Mouse (Mus musculus) MEL (cell line): Measurements from ENCODE around the gene Gm2696. TPM values are rescaled to one million over a fixed set of nuclear protein-coding genes. Genes with fewer than 3 reads are reported as not detected.
A peak's percentile ranks its signal among the peaks of the same experiment; 100 is the strongest.

Experiments used
- DNase-seq: peaks from one replicate; pipeline ENCODE4 v3.0.0; 2011; ENCODE audit warnings: low read depth, low spot score
- H3K27ac ChIP-seq: 2 replicates; pipeline ENCODE4 v1.5.1; 2012; ENCODE audit warnings: low read depth, mild to moderate bottlenecking, control low read depth, low read length, moderate library complexity; ENCODE audit not compliant: control insufficient read depth
- H3K27me3 ChIP-seq, 2 experiments: fragments of 150-350 bp in 1 of 2; sonication (generic) in 1 of 2; 2 replicates each; pipeline ENCODE4 v1.6.1; 2012; ENCODE audit warnings: low read length in 2 of 2, mild to moderate bottlenecking in 2 of 2, improper control_type of control experiment in 1 of 2, moderate library complexity in 1 of 2; ENCODE audit not compliant: insufficient read depth in 2 of 2, control insufficient read depth in 1 of 2
- H3K36me3 ChIP-seq, 2 experiments: 2 replicates each; pipeline ENCODE4 v1.6.1; 2012 to 2014; ENCODE audit warnings: low read length in 2 of 2, improper control_type of control experiment in 1 of 2, inconsistent platforms in 1 of 2, mild to moderate bottlenecking in 1 of 2; ENCODE audit not compliant: insufficient read depth in 2 of 2, control insufficient read depth in 1 of 2
- H3K4me1 ChIP-seq, 2 experiments: fragments of 150-350 bp in 1 of 2; sonication (generic) in 1 of 2; 2 replicates each; pipeline ENCODE4 v1.6.1; 2012; ENCODE audit warnings: low read length in 2 of 2, improper control_type of control experiment in 1 of 2, mild to moderate bottlenecking in 1 of 2; ENCODE audit not compliant: insufficient read depth in 2 of 2, control insufficient read depth in 1 of 2
- H3K4me3 ChIP-seq, 2 experiments: fragments of 150-350 bp in 1 of 2; sonication (generic) in 1 of 2; 2 replicates each; pipeline ENCODE4 v1.5.1; 2012; ENCODE audit warnings: low read depth in 2 of 2, low read length in 2 of 2, mild to moderate bottlenecking in 2 of 2, moderate library complexity in 2 of 2, control low read depth in 1 of 2, improper control_type of control experiment in 1 of 2; ENCODE audit not compliant: control insufficient read depth in 1 of 2, insufficient read depth in 1 of 2
- H3K79me2 ChIP-seq: 2 replicates; pipeline ENCODE4 v1.6.1; 2012; ENCODE audit warnings: mild to moderate bottlenecking, low read length, moderate library complexity; ENCODE audit not compliant: control insufficient read depth, poor library complexity, insufficient read depth
- H3K9ac ChIP-seq: 2 replicates; pipeline ENCODE4 v1.6.1; 2012; ENCODE audit warnings: low read depth, mild to moderate bottlenecking, control low read depth, low read length, moderate library complexity; ENCODE audit not compliant: control insufficient read depth, poor library complexity, severe bottlenecking
- H3K9me3 ChIP-seq: fragments of 150-350 bp; sonication (generic); replicated peaks from 2 replicates; pipeline ENCODE4 v1.6.1; 2012; ENCODE audit warnings: mild to moderate bottlenecking, low read length, improper control_type of control experiment, moderate library complexity; ENCODE audit not compliant: insufficient read depth
- BHLHE40 ChIP-seq: IDR thresholded peaks from 2 replicates; pipeline ENCODE4 v1.6.1; 2012; ENCODE audit warnings: low read depth, mild to moderate bottlenecking, inconsistent platforms, low read length, improper control_type of control experiment, borderline replicate concordance
- CHD2 ChIP-seq: IDR thresholded peaks from 2 replicates; pipeline ENCODE4 v1.6.1; 2011; ENCODE audit warnings: low read length, improper control_type of control experiment
- E2F4 ChIP-seq: IDR thresholded peaks from 2 replicates; pipeline ENCODE4 v1.6.1; 2011; ENCODE audit warnings: low read depth, low read length, improper control_type of control experiment, borderline replicate concordance
- ETS1 ChIP-seq: IDR thresholded peaks from 2 replicates; pipeline ENCODE4 v1.6.1; 2012; ENCODE audit warnings: low read depth, mild to moderate bottlenecking, inconsistent platforms, low read length, improper control_type of control experiment, moderate library complexity
- GABPA ChIP-seq: IDR thresholded peaks from 2 replicates; pipeline ENCODE4 v1.6.1; 2012; ENCODE audit warnings: low read depth, mild to moderate bottlenecking, inconsistent platforms, low read length, improper control_type of control experiment, moderate library complexity
- GATA1 ChIP-seq: IDR thresholded peaks from 2 replicates; pipeline ENCODE4 v1.6.1; 2011; ENCODE audit warnings: low read depth, low read length, improper control_type of control experiment
- HCFC1 ChIP-seq: IDR thresholded peaks from 2 replicates; pipeline ENCODE4 v1.6.1; 2012; ENCODE audit warnings: low read depth, mild to moderate bottlenecking, inconsistent platforms, low read length, improper control_type of control experiment, moderate library complexity
- JUND ChIP-seq: IDR thresholded peaks from 2 replicates; pipeline ENCODE4 v1.6.1; 2011; ENCODE audit warnings: low read depth, mild to moderate bottlenecking, improper control_type of control experiment, low read length
- MAFK ChIP-seq: IDR thresholded peaks from 2 replicates; pipeline ENCODE4 v1.6.1; 2011; ENCODE audit warnings: low read depth, mild to moderate bottlenecking, low read length, improper control_type of control experiment, borderline replicate concordance
- MAZ ChIP-seq: IDR thresholded peaks from 2 replicates; pipeline ENCODE4 v1.6.1; 2012; ENCODE audit warnings: low read depth, mild to moderate bottlenecking, inconsistent platforms, low read length, improper control_type of control experiment
- MEF2A ChIP-seq: IDR thresholded peaks from 2 replicates; pipeline ENCODE4 v1.6.1; 2014; ENCODE audit warnings: low read depth, mild to moderate bottlenecking, inconsistent platforms, low read length, improper control_type of control experiment; ENCODE audit not compliant: poor library complexity, insufficient replicate concordance, severe bottlenecking; ENCODE audit errors: extremely low read depth
- MYC ChIP-seq: IDR thresholded peaks from 2 replicates; pipeline ENCODE4 v1.6.1; 2011; ENCODE audit warnings: low read depth, mild to moderate bottlenecking, low read length, improper control_type of control experiment, moderate library complexity
- NELFE ChIP-seq: IDR thresholded peaks from 2 replicates; pipeline ENCODE4 v1.6.1; 2011; ENCODE audit warnings: low read depth, low read length, improper control_type of control experiment
- NRF1 ChIP-seq: IDR thresholded peaks from 2 replicates; pipeline ENCODE4 v1.6.1; 2014; ENCODE audit warnings: low read depth, mild to moderate bottlenecking, inconsistent platforms, low read length, improper control_type of control experiment, moderate library complexity; ENCODE audit not compliant: poor library complexity, insufficient read depth, severe bottlenecking
- POLR2AphosphoS5 ChIP-seq: IDR thresholded peaks from 2 replicates; pipeline ENCODE4 v1.6.1; 2012; ENCODE audit warnings: low read depth, borderline replicate concordance, mild to moderate bottlenecking, inconsistent platforms, low read length, moderate library complexity, mixed read lengths
- RAD21 ChIP-seq: IDR thresholded peaks from 2 replicates; pipeline ENCODE4 v1.6.1; 2011; ENCODE audit warnings: mild to moderate bottlenecking, low read depth, low read length, improper control_type of control experiment
- RCOR1 ChIP-seq: IDR thresholded peaks from 2 replicates; pipeline ENCODE4 v1.6.1; 2012; ENCODE audit warnings: low read depth, mild to moderate bottlenecking, inconsistent platforms, low read length, improper control_type of control experiment
- SMC3 ChIP-seq: IDR thresholded peaks from 2 replicates; pipeline ENCODE4 v1.6.1; 2011; ENCODE audit warnings: low read depth, low read length, improper control_type of control experiment
- TAL1 ChIP-seq: IDR thresholded peaks from 2 replicates; pipeline ENCODE4 v1.6.1; 2012; ENCODE audit warnings: mild to moderate bottlenecking, inconsistent platforms, low read length, moderate library complexity, mixed read lengths
- TBP ChIP-seq: IDR thresholded peaks from 2 replicates; pipeline ENCODE4 v1.8.0; 2011; ENCODE audit warnings: low read depth, low read length, improper control_type of control experiment
- TCF12 ChIP-seq: IDR thresholded peaks from 2 replicates; pipeline ENCODE4 v1.6.1; 2014; ENCODE audit warnings: low read depth, mild to moderate bottlenecking, inconsistent platforms, low read length, improper control_type of control experiment, moderate library complexity
- ZKSCAN1 ChIP-seq: IDR thresholded peaks from 2 replicates; pipeline ENCODE4 v1.6.1; 2012; ENCODE audit warnings: low read depth, mild to moderate bottlenecking, inconsistent platforms, low read length, improper control_type of control experiment, moderate library complexity
- ZMIZ1 ChIP-seq: IDR thresholded peaks from 2 replicates; pipeline ENCODE4 v1.6.1; 2012; ENCODE audit warnings: low read depth, mild to moderate bottlenecking, inconsistent platforms, low read length, improper control_type of control experiment, moderate library complexity
- polyA plus RNA-seq, 2 experiments: library from polyadenylated mRNA; stranded (reverse) in 1 of 2; unstranded in 1 of 2; fragments of >175 nt in 1 of 2; fragments of >200 nt in 1 of 2; gene quantifications; 2 replicates each; pipeline versions ENCODE4 v1.2.1 to v1.2.4; 2012; ENCODE audit warnings: low replicate concordance in 2 of 2, low read depth in 1 of 2; ENCODE audit not compliant: insufficient read length in 2 of 2, insufficient read depth in 1 of 2, missing spikeins in 1 of 2
- total RNA-seq: library from RNA; depleted of rRNA; stranded (reverse); fragments of 300-350 nt; gene quantifications from 2 replicates; pipeline ENCODE4 v1.2.3, GENCODE M21; 2012

Gene Gm2696
- total and polyA plus RNA-seq, 3 experiments: not detected

GRCm38 (mm10) chr10:77815514-77815913 is 1.0 kb downstream of the Gm2696 start (continued):
- no peak for TF ChIP-seq ZKSCAN1
- TF ChIP-seq RAD21: peak; percentile 37
- TF ChIP-seq GABPA: no peak
- TF ChIP-seq, all 39 proteins: peak for 3

DNA sequence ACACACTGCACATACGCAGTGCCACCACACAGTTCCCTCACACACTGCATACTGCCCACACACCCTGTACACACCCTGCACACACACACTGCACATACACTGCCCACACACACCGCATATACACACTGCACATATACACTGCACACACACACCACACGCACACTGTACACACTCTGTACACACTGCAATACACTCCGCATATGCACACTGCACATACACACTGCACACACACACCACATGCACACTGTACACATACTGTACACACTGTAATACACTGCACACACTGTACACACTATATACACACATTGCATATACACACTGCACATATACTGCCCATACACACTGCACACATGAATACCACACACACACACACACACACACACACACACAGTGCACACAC is 4.0 kb downstream of the Gm2696 start:
- H3K79me2 ChIP-seq: no peaks in the 10 kb centered on the region
- no peaks in the 10 kb centered on the region for H3K9me3 ChIP-seq
- H3K4me1 ChIP-seq: peaks cover 0 to 7% of the 10 kb centered on the region in 2 experiments; a peak in 2 of 4 replicates
- no peaks in the 10 kb centered on the region for H3K36me3 ChIP-seq
- no peak overlapping the region for H3K27ac ChIP-seq
- H3K4me3 ChIP-seq: no peak overlapping the region
- TF ChIP-seq RCOR1: no peak
- TF ChIP-seq POLR2AphosphoS5: peak; percentile 79; the same call in 1 of the 2 replicates
- H3K9ac ChIP-seq: no peak overlapping the region
- no peaks in the 10 kb centered on the region for H3K27me3 ChIP-seq
- DNase-seq: no peak

GRCm38 (mm10) chr10:77819203-77819602 is 4.7 kb downstream of the Gm2696 start:
- Histone ChIP-seq H3K27me3 (no peaks in the 10 kb centered on the region), H3K27ac (no peak overlapping the region), H3K9ac (no peak overlapping the region), H3K79me2 (no peaks in the 10 kb centered on the region), H3K4me3 (no peak overlapping the region), H3K36me3 (no peaks in the 10 kb centered on the region), H3K4me1 (peaks cover 0 to 7% of the 10 kb centered on the region in 2 experiments; a peak in 2 of 4 replicates), H3K9me3 (no peaks in the 10 kb centered on the region)
- no peak for DNase-seq
- TF ChIP-seq BHLHE40 (no peak), GABPA (no peak), GATA1 (no peak), ZMIZ1 (no peak), JUND (no peak), ETS1 (no peak), MAFK (no peak), TBP (no peak), MEF2A (no peak), NELFE (no peak), TCF12 (no peak), CHD2 (no peak), HCFC1 (no peak), SMC3 (no peak), RAD21 (no peak), MYC (no peak), TAL1 (no peak), NRF1 (no peak), MAZ (no peak), E2F4 (no peak)
